In the genomic region with DNA sequence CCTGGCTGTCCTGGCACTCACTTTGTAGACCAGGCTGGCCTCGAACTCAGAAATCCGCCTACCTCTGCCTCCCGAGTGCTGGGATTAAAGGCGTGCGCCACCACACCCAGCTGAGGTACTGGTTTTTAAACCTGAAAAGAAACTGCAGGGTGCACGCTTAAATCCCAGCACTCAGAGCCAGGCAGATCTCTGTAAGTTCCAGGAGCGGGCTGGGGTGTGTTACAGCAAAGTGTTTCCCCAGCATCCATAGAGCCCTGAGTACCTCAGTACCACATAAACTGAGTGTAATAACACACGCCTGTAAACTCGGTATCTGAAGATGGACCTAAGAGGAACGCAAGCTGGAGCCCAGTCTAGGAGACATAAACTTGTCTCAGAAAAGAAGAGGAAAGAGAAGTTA, we compare ENCODE assay signal across 26 mouse cellular contexts. TPM values are rescaled to one million over a fixed set of nuclear protein-coding genes. Genes with fewer than 3 reads are reported as not detected.
DNase-seq lines count a peak whose midpoint lies in the region; ATAC-seq and TF ChIP-seq lines count a peak whose summit lies in the region.
"Had no signal": no experiment of that assay in that cellular context is flagged by ENCODE, and none has a peak within 500 bp of the region (broad histone marks: within the 10 kb centered on the region; RNA-seq: fewer than 3 reads in every experiment).

No protein-coding gene starts in this region.

- H3K27ac ChIP-seq in CH12.LX (ENCODE audit: insufficient read depth, low read depth) (0 out of 2 replicates have a peak overlapping the region, but pooled peaks have one; percentile 1), ES-Bruce4 (ENCODE audit: insufficient read depth, low read length) (peak overlapping the region; percentile 55), ES-E14 (ENCODE audit: insufficient read depth, low read depth, low read length, poor library complexity, severe bottlenecking) (no peak overlapping the region; the same call in 1 of the 2 replicates)
- no peak overlapping the region for H3K27ac ChIP-seq in intestine, embryonic 15.5 days
- H3K27ac ChIP-seq: embryonic facial prominence, embryonic 13.5 days; embryonic facial prominence, embryonic 15.5 days; forebrain, embryonic 10.5 days; forebrain, embryonic 12.5 days had no signal

- TF ChIP-seq POLR2A in CH12.LX (IDR thresholded peaks at IDR 0.05; ENCODE audit: low read depth, low read length) (no peak), ES-Bruce4 (IDR thresholded peaks at IDR 0.05; ENCODE audit: insufficient read depth, low read length) (no peak)

- TF ChIP-seq CTCF in CH12.LX (conservative IDR thresholded peaks at IDR 0.05 in 1 of 2, IDR thresholded peaks at IDR 0.05 in 1 of 2; ENCODE audit: low read depth in 2 of 2, low read length in 2 of 2) (no peak), ES-Bruce4 (IDR thresholded peaks at IDR 0.05; ENCODE audit: low read depth, low read length) (no peak)

- H3K4me1 ChIP-seq in CH12.LX (ENCODE audit: control insufficient read depth in 1 of 2, insufficient read depth in 2 of 2) (peaks cover 32 to 84% of the 10 kb centered on the region in 2 experiments), ES-Bruce4 (ENCODE audit: control insufficient read depth, insufficient read depth, low read length) (peaks cover 2% of the 10 kb centered on the region), ES-E14 (ENCODE audit: control insufficient read depth in 2 of 2, insufficient read depth in 2 of 2, low read length in 2 of 2, poor library complexity in 1 of 2) (peaks cover 2 to 7% of the 10 kb centered on the region in 2 experiments; a peak in 3 of 4 replicates)
- no peaks in the 10 kb centered on the region for H3K4me1 ChIP-seq in intestine, embryonic 15.5 days (replicated peaks)
- H3K4me1 ChIP-seq: embryonic facial prominence, embryonic 13.5 days; embryonic facial prominence, embryonic 15.5 days; forebrain, embryonic 10.5 days; forebrain, embryonic 12.5 days had no signal

- TF ChIP-seq RAD21 in CH12.LX (IDR thresholded peaks at IDR 0.05; ENCODE audit: low read depth, low read length): no peak

- H3K4me2 ChIP-seq in CH12.LX (ENCODE audit: insufficient read depth, low read depth, poor library complexity, severe bottlenecking): no peak overlapping the region
- no peak overlapping the region for H3K4me2 ChIP-seq in intestine, embryonic 15.5 days (replicated peaks)
- H3K4me2 ChIP-seq: embryonic facial prominence, embryonic 13.5 days; embryonic facial prominence, embryonic 15.5 days; forebrain, embryonic 12.5 days had no signal

- H3K36me3 ChIP-seq in CH12.LX (replicated peaks in 1 of 2; ENCODE audit: control insufficient read depth in 1 of 2, insufficient read depth in 1 of 2, low read length in 1 of 2) (peaks cover 37 to 80% of the 10 kb centered on the region in 2 experiments), ES-Bruce4 (ENCODE audit: control insufficient read depth, insufficient read depth, low read length, poor library complexity, severe bottlenecking) (peaks cover 11% of the 10 kb centered on the region), ES-E14 (ENCODE audit: control insufficient read depth, insufficient read depth, low read length, poor library complexity, severe bottlenecking) (peaks cover 7% of the 10 kb centered on the region)
- 0 out of 2 replicates have a peak, but pooled peaks cover 5% of the 10 kb centered on the region for H3K36me3 ChIP-seq in intestine, embryonic 15.5 days

- H3K9me3 ChIP-seq in CH12.LX (replicated peaks; ENCODE audit: low read length) (no peaks in the 10 kb centered on the region), ES-Bruce4 (replicated peaks; ENCODE audit: control insufficient read depth, insufficient read depth, low read length, poor library complexity, severe bottlenecking) (no peaks in the 10 kb centered on the region), ES-E14 (ENCODE audit: control insufficient read depth, insufficient read depth, low read depth, low read length) (no peaks in the 10 kb centered on the region)
- no peaks in the 10 kb centered on the region for H3K9me3 ChIP-seq in intestine, embryonic 15.5 days
- H3K9me3 ChIP-seq: embryonic facial prominence, embryonic 13.5 days; embryonic facial prominence, embryonic 15.5 days; forebrain, embryonic 10.5 days; forebrain, embryonic 12.5 days had no signal

- DNase-seq in CH12.LX (ENCODE audit: extremely low read depth): no peak
- no peak for DNase-seq in ES-E14 (ENCODE audit: low read depth, low spot score)
- DNase-seq in ZHBTc4 (ENCODE audit: low read depth, low spot score): peak; percentile 75
- no peak for DNase-seq in ovary, postnatal 14 days (ENCODE audit: low spot score)
- no peak for DNase-seq in cerebellum, postnatal 25 days
- DNase-seq in kidney, postnatal 10 days: no peak
- DNase-seq: adrenal gland, adult 2 months; adrenal gland, postnatal 10 days; adrenal gland, postnatal 36 days; B cell, adult 2 months; cerebellum, adult 11-12 months; cerebellum, adult 2 months; cerebellum, adult 9-10 months; cerebellum, postnatal 10 days; cerebellum, postnatal 36 days; embryo, embryonic 11 days had no signal

- WGBS in intestine, embryonic 15.5 days: 72% methylated on average over 10 of the region's 10 CpGs

- dilution Hi-C loops in CH12.LX (cut with MboI; ENCODE audit: extremely low pct_ligation_motif_present, extremely low pct_unique_long_range_greater_than_20kb, low sequenced_read_pairs): no loop called here

- no peak for ATAC-seq in intestine, embryonic 15.5 days
- ATAC-seq: CD4-positive, CD25-positive, alpha-beta regulatory T cell, adult 4 months; forebrain, embryonic 14.5 days; forebrain, embryonic 16.5 days had no signal

- peaks cover 10% of the 10 kb centered on the region for H3K79me2 ChIP-seq in CH12.LX (replicated peaks; ENCODE audit: control insufficient read depth, extremely low read depth, insufficient read depth, poor library complexity, severe bottlenecking)

- H3K9ac ChIP-seq in CH12.LX (ENCODE audit: insufficient read depth, low read depth) (no peak overlapping the region), ES-Bruce4 (ENCODE audit: low read depth, poor library complexity, severe bottlenecking) (no peak overlapping the region), ES-E14 (ENCODE audit: insufficient read depth, low read depth, low read length, poor library complexity, severe bottlenecking) (no peak overlapping the region)
- no peak overlapping the region for H3K9ac ChIP-seq in intestine, embryonic 15.5 days
- H3K9ac ChIP-seq: embryonic facial prominence, embryonic 13.5 days; embryonic facial prominence, embryonic 15.5 days; forebrain, embryonic 12.5 days had no signal

- TF ChIP-seq EP300 in CH12.LX (IDR thresholded peaks at IDR 0.05; ENCODE audit: low read length) (no peak), ES-Bruce4 (IDR thresholded peaks at IDR 0.05; ENCODE audit: insufficient read depth, low read depth, low read length) (no peak)

- H3K4me3 ChIP-seq in CH12.LX (replicated peaks in 1 of 3; ENCODE audit: low read depth in 2 of 3, low read length in 2 of 3, poor library complexity in 1 of 3) (no peak overlapping the region), ES-Bruce4 (ENCODE audit: low read depth, low read length) (no peak overlapping the region), ES-E14 (ENCODE audit: insufficient read depth in 1 of 2, low read depth in 1 of 2, low read length in 2 of 2, poor library complexity in 1 of 2, severe bottlenecking in 1 of 2) (no peak overlapping the region)
- H3K4me3 ChIP-seq in intestine, embryonic 15.5 days (replicated peaks): no peak overlapping the region
- H3K4me3 ChIP-seq: embryonic facial prominence, embryonic 13.5 days; embryonic facial prominence, embryonic 15.5 days; erythroblast, embryonic 14.5 days; forebrain, embryonic 10.5 days; forebrain, embryonic 12.5 days had no signal

- in situ Hi-C loops in CH12.LX (cut with MboI; ENCODE audit: low pct_ligation_motif_present, low pct_unique_long_range_greater_than_20kb, low sequenced_read_pairs): loop anchor here (5.0 kb wide), 2 partner anchors 50 to 495 kb away; partner anchors contain the start of gene Spn
- in situ Hi-C loops in ES-E14 (cut with MboI; ENCODE audit: low sequenced_read_pairs in 2 of 2, unreplicated experiment in 2 of 2): no loop called here

- no peaks in the 10 kb centered on the region for H3K27me3 ChIP-seq in CH12.LX (replicated peaks)
- no peaks in the 10 kb centered on the region for H3K27me3 ChIP-seq in ES-Bruce4 (ENCODE audit: control insufficient read depth, insufficient read depth, low read length, poor library complexity, severe bottlenecking)
- H3K27me3 ChIP-seq in intestine, embryonic 15.5 days (replicated peaks): no peaks in the 10 kb centered on the region
- H3K27me3 ChIP-seq: embryonic facial prominence, embryonic 13.5 days; embryonic facial prominence, embryonic 15.5 days; forebrain, embryonic 12.5 days had no signal

RNA-seq across cellular contexts. Expression of gene Cd2bp2, which starts 8.5 kb away (rescaled TPM):
- 66.8 and 78.5 TPM in 2 replicates for total RNA-seq in CH12.LX (2012; rRNA removed)
- total RNA-seq in CH12.LX (2014; rRNA removed): 62.4 and 63.3 TPM in 2 replicates
- 57.4 and 72.8 TPM in 2 replicates for polyA plus RNA-seq in CH12.LX (2012; ENCODE audit: insufficient read length, low read depth)
- polyA plus RNA-seq in ES-Bruce4 (2011; ENCODE audit: insufficient read depth, insufficient read length, low read depth, missing spikeins): 98.6 and 120 TPM in 2 replicates
- 113 and 133 TPM in 2 replicates for total RNA-seq in ES-E14 (2012; rRNA removed)
- polyA plus RNA-seq in intestine, embryonic 15.5 days (2015; fragmentation: Nextera tagmentation; extraction: Ambion mirVana): 43.4 and 46.7 TPM in 2 replicates

RNA-seq across cellular contexts. Expression of gene Tbc1d10b, which starts 20.9 kb away (rescaled TPM):
- total RNA-seq in CH12.LX (2012; rRNA removed) (25.9 and 28.0 TPM in 2 replicates), CH12.LX (2014; rRNA removed) (17.9 and 18.2 TPM in 2 replicates), ES-E14 (2012; rRNA removed) (63.3 and 67.0 TPM in 2 replicates)
- polyA plus RNA-seq in CH12.LX (2012; ENCODE audit: insufficient read length, low read depth) (25.6 and 26.6 TPM in 2 replicates), ES-Bruce4 (2011; ENCODE audit: insufficient read depth, insufficient read length, low read depth, missing spikeins) (42.8 and 55.5 TPM in 2 replicates)
- 23.2 and 23.6 TPM in 2 replicates for polyA plus RNA-seq in intestine, embryonic 15.5 days (2015; fragmentation: Nextera tagmentation; extraction: Ambion mirVana)

RNA-seq across cellular contexts. Expression of gene Mylpf, which starts 21.3 kb away (rescaled TPM):
- total RNA-seq in CH12.LX (2012; rRNA removed): 3.0 and 4.2 TPM in 2 replicates
- total RNA-seq in CH12.LX (2014; rRNA removed): 0.49 and 3.2 TPM in 2 replicates
- polyA plus RNA-seq in CH12.LX (2012; ENCODE audit: insufficient read length, low read depth): 4.1 and 5.2 TPM in 2 replicates
- 278 and 351 TPM in 2 replicates for polyA plus RNA-seq in ES-Bruce4 (2011; ENCODE audit: insufficient read depth, insufficient read length, low read depth, missing spikeins)
- 322 and 498 TPM in 2 replicates for total RNA-seq in ES-E14 (2012; rRNA removed)
- 15.4 and 21.1 TPM in 2 replicates for polyA plus RNA-seq in intestine, embryonic 15.5 days (2015; fragmentation: Nextera tagmentation; extraction: Ambion mirVana)
- polyA plus RNA-seq: adrenal gland, adult 2 months had no signal

RNA-seq across cellular contexts. Expression of gene Zfp553, which starts 45.5 kb away (rescaled TPM):
- total RNA-seq in CH12.LX (2012; rRNA removed) (17.4 and 18.8 TPM in 2 replicates), CH12.LX (2014; rRNA removed) (8.6 and 9.8 TPM in 2 replicates), ES-E14 (2012; rRNA removed) (55.2 and 64.7 TPM in 2 replicates)
- polyA plus RNA-seq in CH12.LX (2012; ENCODE audit: insufficient read length, low read depth) (15.0 and 15.2 TPM in 2 replicates), ES-Bruce4 (2011; ENCODE audit: insufficient read depth, insufficient read length, low read depth, missing spikeins) (52.1 and 57.0 TPM in 2 replicates)
- 24.7 and 27.5 TPM in 2 replicates for polyA plus RNA-seq in intestine, embryonic 15.5 days (2015; fragmentation: Nextera tagmentation; extraction: Ambion mirVana)

RNA-seq across cellular contexts. Expression of gene Sept1, which starts 45.6 kb away (rescaled TPM):
- 73.8 and 92.3 TPM in 2 replicates for total RNA-seq in CH12.LX (2012; rRNA removed)
- total RNA-seq in CH12.LX (2014; rRNA removed): 42.1 and 42.7 TPM in 2 replicates
- 147 and 171 TPM in 2 replicates for polyA plus RNA-seq in CH12.LX (2012; ENCODE audit: insufficient read length, low read depth)
- 210 and 229 TPM in 2 replicates for polyA plus RNA-seq in ES-Bruce4 (2011; ENCODE audit: insufficient read depth, insufficient read length, low read depth, missing spikeins)
- 85.8 and 128 TPM in 2 replicates for total RNA-seq in ES-E14 (2012; rRNA removed)
- 13.8 and 16.0 TPM in 2 replicates for polyA plus RNA-seq in intestine, embryonic 15.5 days (2015; fragmentation: Nextera tagmentation; extraction: Ambion mirVana)

Comparison
In these comparisons a context has a peak if more than half of its experiments do, and no peak if none do; other contexts are left out.
1. H3K27ac ChIP-seq: peak in CH12.LX (single experiment) and ES-Bruce4 (single experiment); none in ES-E14 (single experiment) and intestine, embryonic 15.5 days (single experiment).
2. RNA of gene Mylpf, which starts 21.3 kb away (polyA plus RNA-seq): 278 to 351 TPM in ES-Bruce4; 15.4 to 21.1 TPM in intestine, embryonic 15.5 days and 4.1 to 5.2 TPM in CH12.LX; every median in the first group is over 10 times any median in the second.